Mouse (Mus musculus) MEL (cell line): ENCODE data around the gene Fkbp10. TPM values are rescaled to one million over a fixed set of nuclear protein-coding genes. Genes with fewer than 3 reads are reported as not detected.

ENCODE experiments used
- DNase-seq: peaks from one replicate; pipeline ENCODE4 v3.0.0; 2011; ENCODE audit warnings: low read depth, low spot score
- H3K27ac ChIP-seq: 2 replicates; pipeline ENCODE4 v1.5.1; 2012; ENCODE audit warnings: low read depth, mild to moderate bottlenecking, control low read depth, low read length, moderate library complexity; ENCODE audit not compliant: control insufficient read depth
- H3K27me3 ChIP-seq, 2 experiments: fragments of 150-350 bp in 1 of 2; sonication (generic) in 1 of 2; 2 replicates each; pipeline ENCODE4 v1.6.1; 2012; ENCODE audit warnings: low read length in 2 of 2, mild to moderate bottlenecking in 2 of 2, improper control_type of control experiment in 1 of 2, moderate library complexity in 1 of 2; ENCODE audit not compliant: insufficient read depth in 2 of 2, control insufficient read depth in 1 of 2
- H3K36me3 ChIP-seq, 2 experiments: 2 replicates each; pipeline ENCODE4 v1.6.1; 2012 to 2014; ENCODE audit warnings: low read length in 2 of 2, improper control_type of control experiment in 1 of 2, inconsistent platforms in 1 of 2, mild to moderate bottlenecking in 1 of 2; ENCODE audit not compliant: insufficient read depth in 2 of 2, control insufficient read depth in 1 of 2
- H3K4me1 ChIP-seq, 2 experiments: fragments of 150-350 bp in 1 of 2; sonication (generic) in 1 of 2; 2 replicates each; pipeline ENCODE4 v1.6.1; 2012; ENCODE audit warnings: low read length in 2 of 2, improper control_type of control experiment in 1 of 2, mild to moderate bottlenecking in 1 of 2; ENCODE audit not compliant: insufficient read depth in 2 of 2, control insufficient read depth in 1 of 2
- H3K4me3 ChIP-seq, 2 experiments: fragments of 150-350 bp in 1 of 2; sonication (generic) in 1 of 2; 2 replicates each; pipeline ENCODE4 v1.5.1; 2012; ENCODE audit warnings: low read depth in 2 of 2, low read length in 2 of 2, mild to moderate bottlenecking in 2 of 2, moderate library complexity in 2 of 2, control low read depth in 1 of 2, improper control_type of control experiment in 1 of 2; ENCODE audit not compliant: control insufficient read depth in 1 of 2, insufficient read depth in 1 of 2
- H3K79me2 ChIP-seq: 2 replicates; pipeline ENCODE4 v1.6.1; 2012; ENCODE audit warnings: mild to moderate bottlenecking, low read length, moderate library complexity; ENCODE audit not compliant: control insufficient read depth, poor library complexity, insufficient read depth
- H3K9ac ChIP-seq: 2 replicates; pipeline ENCODE4 v1.6.1; 2012; ENCODE audit warnings: low read depth, mild to moderate bottlenecking, control low read depth, low read length, moderate library complexity; ENCODE audit not compliant: control insufficient read depth, poor library complexity, severe bottlenecking
- H3K9me3 ChIP-seq: fragments of 150-350 bp; sonication (generic); replicated peaks from 2 replicates; pipeline ENCODE4 v1.6.1; 2012; ENCODE audit warnings: mild to moderate bottlenecking, low read length, improper control_type of control experiment, moderate library complexity; ENCODE audit not compliant: insufficient read depth
- BHLHE40 ChIP-seq: IDR thresholded peaks from 2 replicates; pipeline ENCODE4 v1.6.1; 2012; ENCODE audit warnings: low read depth, mild to moderate bottlenecking, inconsistent platforms, low read length, improper control_type of control experiment, borderline replicate concordance
- CHD1 ChIP-seq: IDR thresholded peaks from 2 replicates; pipeline ENCODE4 v1.6.1; 2012; ENCODE audit warnings: low read depth, mild to moderate bottlenecking, inconsistent platforms, low read length, improper control_type of control experiment
- CHD2 ChIP-seq: IDR thresholded peaks from 2 replicates; pipeline ENCODE4 v1.6.1; 2011; ENCODE audit warnings: low read length, improper control_type of control experiment
- CTCF ChIP-seq, 3 experiments: IDR thresholded peaks in 2 of 3; conservative IDR thresholded peaks in 1 of 3; 2 replicates each; pipeline ENCODE4 v1.5.1; 2011 to 2012; ENCODE audit warnings: low read length in 3 of 3, low read depth in 2 of 3, mild to moderate bottlenecking in 2 of 3, improper control_type of control experiment in 1 of 3, inconsistent platforms in 1 of 3, mixed read lengths in 1 of 3, moderate library complexity in 1 of 3; ENCODE audit not compliant: control insufficient read depth in 1 of 3, insufficient read depth in 1 of 3, poor library complexity in 1 of 3, severe bottlenecking in 1 of 3
- E2F4 ChIP-seq: IDR thresholded peaks from 2 replicates; pipeline ENCODE4 v1.6.1; 2011; ENCODE audit warnings: low read depth, low read length, improper control_type of control experiment, borderline replicate concordance
- EP300 ChIP-seq, 2 experiments: IDR thresholded peaks; 2 replicates each; pipeline ENCODE4 v1.6.1; 2011; ENCODE audit warnings: improper control_type of control experiment in 2 of 2, low read length in 2 of 2, low read depth in 1 of 2, mild to moderate bottlenecking in 1 of 2
- GABPA ChIP-seq: IDR thresholded peaks from 2 replicates; pipeline ENCODE4 v1.6.1; 2012; ENCODE audit warnings: low read depth, mild to moderate bottlenecking, inconsistent platforms, low read length, improper control_type of control experiment, moderate library complexity
- JUND ChIP-seq: IDR thresholded peaks from 2 replicates; pipeline ENCODE4 v1.6.1; 2011; ENCODE audit warnings: low read depth, mild to moderate bottlenecking, improper control_type of control experiment, low read length
- MAZ ChIP-seq: IDR thresholded peaks from 2 replicates; pipeline ENCODE4 v1.6.1; 2012; ENCODE audit warnings: low read depth, mild to moderate bottlenecking, inconsistent platforms, low read length, improper control_type of control experiment
- MXI1 ChIP-seq: IDR thresholded peaks from 2 replicates; pipeline ENCODE4 v1.6.1; 2011; ENCODE audit warnings: mild to moderate bottlenecking, low read depth, low read length, improper control_type of control experiment
- MYC ChIP-seq: IDR thresholded peaks from 2 replicates; pipeline ENCODE4 v1.6.1; 2011; ENCODE audit warnings: low read depth, mild to moderate bottlenecking, low read length, improper control_type of control experiment, moderate library complexity
- NELFE ChIP-seq: IDR thresholded peaks from 2 replicates; pipeline ENCODE4 v1.6.1; 2011; ENCODE audit warnings: low read depth, low read length, improper control_type of control experiment
- POLR2AphosphoS5 ChIP-seq: IDR thresholded peaks from 2 replicates; pipeline ENCODE4 v1.6.1; 2012; ENCODE audit warnings: low read depth, borderline replicate concordance, mild to moderate bottlenecking, inconsistent platforms, low read length, moderate library complexity, mixed read lengths
- RAD21 ChIP-seq: IDR thresholded peaks from 2 replicates; pipeline ENCODE4 v1.6.1; 2011; ENCODE audit warnings: mild to moderate bottlenecking, low read depth, low read length, improper control_type of control experiment
- SMC3 ChIP-seq: IDR thresholded peaks from 2 replicates; pipeline ENCODE4 v1.6.1; 2011; ENCODE audit warnings: low read depth, low read length, improper control_type of control experiment
- TAL1 ChIP-seq: IDR thresholded peaks from 2 replicates; pipeline ENCODE4 v1.6.1; 2012; ENCODE audit warnings: mild to moderate bottlenecking, inconsistent platforms, low read length, moderate library complexity, mixed read lengths
- TBP ChIP-seq: IDR thresholded peaks from 2 replicates; pipeline ENCODE4 v1.8.0; 2011; ENCODE audit warnings: low read depth, low read length, improper control_type of control experiment
- TCF12 ChIP-seq: IDR thresholded peaks from 2 replicates; pipeline ENCODE4 v1.6.1; 2014; ENCODE audit warnings: low read depth, mild to moderate bottlenecking, inconsistent platforms, low read length, improper control_type of control experiment, moderate library complexity
- USF1 ChIP-seq: IDR thresholded peaks from 2 replicates; pipeline ENCODE4 v1.6.1; 2014; ENCODE audit warnings: low read depth, mild to moderate bottlenecking, inconsistent platforms, low read length, improper control_type of control experiment, moderate library complexity
- ZC3H11A ChIP-seq: IDR thresholded peaks from 2 replicates; pipeline ENCODE4 v1.6.1; 2012; ENCODE audit warnings: low read depth, mild to moderate bottlenecking, inconsistent platforms, low read length, improper control_type of control experiment
- ZKSCAN1 ChIP-seq: IDR thresholded peaks from 2 replicates; pipeline ENCODE4 v1.6.1; 2012; ENCODE audit warnings: low read depth, mild to moderate bottlenecking, inconsistent platforms, low read length, improper control_type of control experiment, moderate library complexity
- ZNF384 ChIP-seq: IDR thresholded peaks from 2 replicates; pipeline ENCODE4 v1.6.1; 2012; ENCODE audit warnings: low read depth, mild to moderate bottlenecking, inconsistent platforms, low read length, improper control_type of control experiment
- polyA plus RNA-seq, 2 experiments: library from polyadenylated mRNA; stranded (reverse) in 1 of 2; unstranded in 1 of 2; fragments of >175 nt in 1 of 2; fragments of >200 nt in 1 of 2; gene quantifications; 2 replicates each; pipeline versions ENCODE4 v1.2.1 to v1.2.4; 2012; ENCODE audit warnings: low replicate concordance in 2 of 2, low read depth in 1 of 2; ENCODE audit not compliant: insufficient read length in 2 of 2, insufficient read depth in 1 of 2, missing spikeins in 1 of 2
- total RNA-seq: library from RNA; depleted of rRNA; stranded (reverse); fragments of 300-350 nt; gene quantifications from 2 replicates; pipeline ENCODE4 v1.2.3, GENCODE M21; 2012

The Fkbp10 gene
- total and polyA plus RNA-seq, 3 experiments = 0.19 to 0.28 TPM; not detected in 1

DNA sequence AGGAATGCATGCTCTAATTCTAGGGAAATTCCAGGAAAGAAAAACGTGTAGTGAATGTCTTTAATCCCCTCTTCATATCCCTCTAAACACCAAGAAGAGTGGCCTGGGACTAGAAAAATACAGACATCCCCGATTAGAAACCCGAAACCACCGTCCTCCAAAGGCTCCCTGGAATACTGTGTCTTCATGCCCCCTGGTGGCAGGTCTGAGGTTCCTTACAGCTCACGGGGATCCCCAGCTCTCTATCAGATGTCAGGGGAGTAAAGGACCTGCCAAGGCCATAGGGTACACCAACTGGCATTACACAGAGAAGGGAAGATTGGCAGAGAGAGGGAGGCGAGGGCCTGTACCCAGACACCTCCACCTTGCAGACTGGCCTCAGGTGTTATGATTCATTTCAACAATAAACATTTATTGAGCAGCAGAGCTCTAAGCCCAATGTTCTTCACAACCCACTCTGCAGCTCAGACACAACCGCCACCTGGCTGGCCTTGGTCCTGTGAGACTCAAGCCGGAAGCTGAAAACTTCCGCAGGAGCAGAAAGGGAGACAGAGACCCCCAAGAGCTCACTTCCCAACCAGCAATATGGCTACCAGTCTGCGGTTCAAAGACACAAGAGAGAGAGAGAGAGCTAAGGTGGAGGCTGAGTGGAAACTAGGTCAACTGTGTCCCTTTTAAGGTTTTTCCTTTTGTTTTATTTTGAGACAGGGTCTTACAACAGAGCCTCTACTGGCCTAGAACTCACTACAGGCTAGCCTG, 7.2 kb upstream of the Fkbp10 start:
- Histone ChIP-seq H3K27ac (no peak overlapping the region), H3K9ac (no peak overlapping the region), H3K9me3 (no peaks in the 10 kb centered on the region), H3K79me2 (no peaks in the 10 kb centered on the region), H3K27me3 (no peaks in the 10 kb centered on the region; a peak in 1 of 4 replicates), H3K4me3 (no peak overlapping the region)
- TF ChIP-seq E2F4 (no peak), GABPA (0 out of 2 replicates have a peak, but pooled peaks have one; percentile 32), CTCF (IDR thresholded peaks at IDR 0.05 in 2 of 3, conservative IDR thresholded peaks at IDR 0.05 in 1 of 3; ENCODE audit: control insufficient read depth in 1 of 3, insufficient read depth in 1 of 3, low read depth in 2 of 3, low read length in 3 of 3, poor library complexity in 1 of 3, severe bottlenecking in 1 of 3) (peak; percentile 68 to 96 (median 86)), JUND (no peak), BHLHE40 (no peak), RAD21 (peak; percentile 82), EP300 (IDR thresholded peaks at IDR 0.05; ENCODE audit: low read depth in 1 of 2, low read length in 2 of 2) (no peak), ZC3H11A (peak; percentile 86), SMC3 (peak; percentile 99), MXI1 (0 out of 2 replicates have a peak, but pooled peaks have one; percentile 15), MAZ (0 out of 2 replicates have a peak, but pooled peaks have one; percentile 48)
- TF ChIP-seq, all 39 proteins: peak for 7
- Histone ChIP-seq H3K36me3 (no peaks in the 10 kb centered on the region), H3K4me1 (no peaks in the 10 kb centered on the region)
- peak; percentile 82 for DNase-seq

DNA sequence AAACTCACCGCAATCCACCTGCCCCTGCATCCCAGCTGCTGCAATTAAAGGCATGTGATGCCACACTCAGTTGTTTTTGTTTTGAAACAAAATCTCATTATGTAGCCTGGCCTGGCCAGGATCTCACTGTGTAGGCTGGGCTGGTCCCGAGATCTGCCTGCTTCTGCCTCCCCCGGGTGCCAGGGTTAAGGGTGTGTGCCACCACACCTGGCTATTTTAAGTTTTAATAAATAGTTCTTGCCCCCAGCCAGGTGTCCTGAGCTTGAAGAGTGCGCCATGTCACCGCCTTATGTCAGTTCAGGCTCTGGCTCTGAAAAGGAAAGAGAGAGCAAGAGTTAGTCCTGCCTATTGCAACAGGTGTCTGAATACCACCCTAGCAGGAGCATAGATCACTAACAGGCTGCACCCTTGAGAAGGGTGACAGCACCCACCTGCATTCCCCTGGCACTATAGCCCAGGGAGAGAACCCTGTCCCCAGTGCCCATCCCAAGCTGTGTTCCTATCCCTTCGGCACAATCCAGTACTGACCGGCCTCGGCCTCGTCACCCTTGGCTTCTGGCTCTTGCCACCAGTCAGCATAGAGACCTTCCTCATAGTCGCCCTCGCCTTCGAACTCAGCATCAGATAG, 6.5 kb upstream of the Fkbp10 start:
- no peaks in the 10 kb centered on the region for H3K4me1 ChIP-seq
- no peaks in the 10 kb centered on the region for H3K36me3 ChIP-seq
- H3K27me3 ChIP-seq = no peaks in the 10 kb centered on the region; a peak in 1 of 4 replicates
- TF ChIP-seq USF1 (no peak), BHLHE40 (no peak), TAL1 (no peak), TCF12 (no peak), ZKSCAN1 (no peak), MAZ (no peak), MYC (no peak), CHD1 (no peak), POLR2AphosphoS5 (no peak), NELFE (no peak), TBP (no peak), E2F4 (no peak), SMC3 (no peak), ZNF384 (no peak), CHD2 (no peak), ZC3H11A (no peak)
- no peak overlapping the region for H3K9ac ChIP-seq
- DNase-seq = no peak
- H3K79me2 ChIP-seq = no peaks in the 10 kb centered on the region
- H3K27ac ChIP-seq = no peak overlapping the region
- no peaks in the 10 kb centered on the region for H3K9me3 ChIP-seq
- no peak overlapping the region for H3K4me3 ChIP-seq
